Mouse (Mus musculus): ENCODE results near the gene Adcy3. TPM values are rescaled to one million over a fixed set of nuclear protein-coding genes. Genes with fewer than 3 reads are reported as not detected.

Adcy3 gene
- 0.89 and 2.8 TPM in 2 replicates for polyA plus RNA-seq (2012; ENCODE audit: insufficient read depth, low replicate concordance)

- Histone ChIP-seq H3K36me3 (replicated peaks; ENCODE audit: low read length) (no peaks in the 10 kb centered on the region), H3K4me1 (peaks cover 20% of the 10 kb centered on the region), H3K27me3 (replicated peaks) (peaks cover 68% of the 10 kb centered on the region), H3K4me3 (replicated peaks) (peak within 1 kb of the TSS; percentile 92), H3K9me3 (peaks cover 29% of the 10 kb centered on the region)
- TF ChIP-seq GATA1 (IDR thresholded peaks at IDR 0.05; ENCODE audit: borderline replicate concordance, low read length): no peak
- no peak for TF ChIP-seq FLI1 (IDR thresholded peaks at IDR 0.05; ENCODE audit: low read length)
These were observed at the start of gene Adcy3 for GRCm38 (mm10) chr12:4132941-4133846. TSS of gene Adcy3 (plus strand) at chr12:4133103.

GRCm38 (mm10) chr12:4083441-4083840 is 49.5 kb upstream of the Adcy3 start:
- H3K36me3 ChIP-seq (replicated peaks; ENCODE audit: low read length): peaks cover 33% of the 10 kb centered on the region
- H3K9me3 ChIP-seq: no peaks in the 10 kb centered on the region
- peaks cover 30% of the 10 kb centered on the region for H3K4me1 ChIP-seq
- H3K27me3 ChIP-seq (replicated peaks): no peaks in the 10 kb centered on the region
- no peak for TF ChIP-seq GATA1 (IDR thresholded peaks at IDR 0.05; ENCODE audit: borderline replicate concordance, low read length)
- TF ChIP-seq FLI1 (IDR thresholded peaks at IDR 0.05; ENCODE audit: low read length): no peak
- H3K4me3 ChIP-seq (replicated peaks): no peak overlapping the region

GRCm38 (mm10) chr12:4107383-4107782 is 25.5 kb upstream of the Adcy3 start:
- Histone ChIP-seq H3K27me3 (replicated peaks) (no peaks in the 10 kb centered on the region), H3K4me3 (replicated peaks) (no peak overlapping the region), H3K9me3 (no peaks in the 10 kb centered on the region), H3K36me3 (replicated peaks; ENCODE audit: low read length) (peaks cover 78% of the 10 kb centered on the region), H3K4me1 (no peaks in the 10 kb centered on the region; the same call in 1 of the 2 replicates)
- no peak for TF ChIP-seq FLI1 (IDR thresholded peaks at IDR 0.05; ENCODE audit: low read length)
- no peak for TF ChIP-seq GATA1 (IDR thresholded peaks at IDR 0.05; ENCODE audit: borderline replicate concordance, low read length)

- no peak for TF ChIP-seq GATA1 (IDR thresholded peaks at IDR 0.05; ENCODE audit: borderline replicate concordance, low read length)
- TF ChIP-seq FLI1 (IDR thresholded peaks at IDR 0.05; ENCODE audit: low read length): no peak
- H3K9me3 ChIP-seq: peaks cover 3% of the 10 kb centered on the region; the same call in 1 of the 2 replicates
These were observed 16.8 kb upstream of the Adcy3 start for GRCm38 (mm10) chr12:4116132-4116531.

GRCm38 (mm10) chr12:4117136-4117535 is 15.8 kb upstream of the Adcy3 start:
- no peaks in the 10 kb centered on the region for H3K4me1 ChIP-seq
- TF ChIP-seq GATA1 (IDR thresholded peaks at IDR 0.05; ENCODE audit: borderline replicate concordance, low read length) (no peak), FLI1 (IDR thresholded peaks at IDR 0.05; ENCODE audit: low read length) (no peak)
- H3K9me3 ChIP-seq: peaks cover 3% of the 10 kb centered on the region; the same call in 1 of the 2 replicates
- no peak overlapping the region for H3K4me3 ChIP-seq (replicated peaks)
- peaks cover 2% of the 10 kb centered on the region for H3K27me3 ChIP-seq (replicated peaks)
- H3K36me3 ChIP-seq (replicated peaks; ENCODE audit: low read length): peaks cover 12% of the 10 kb centered on the region

More at GRCm38 (mm10) chr12:4116132-4116531, 16.8 kb upstream of the Adcy3 start:
- Histone ChIP-seq H3K4me1 (no peaks in the 10 kb centered on the region), H3K27me3 (replicated peaks) (no peaks in the 10 kb centered on the region), H3K36me3 (replicated peaks; ENCODE audit: low read length) (peaks cover 12% of the 10 kb centered on the region), H3K4me3 (replicated peaks) (no peak overlapping the region)

- Histone ChIP-seq H3K27me3 (replicated peaks) (peaks cover 2% of the 10 kb centered on the region), H3K4me3 (replicated peaks) (no peak overlapping the region), H3K9me3 (peaks cover 3% of the 10 kb centered on the region; the same call in 1 of the 2 replicates), H3K4me1 (no peaks in the 10 kb centered on the region), H3K36me3 (replicated peaks; ENCODE audit: low read length) (peaks cover 8% of the 10 kb centered on the region)
- no peak for TF ChIP-seq GATA1 (IDR thresholded peaks at IDR 0.05; ENCODE audit: borderline replicate concordance, low read length)
- no peak for TF ChIP-seq FLI1 (IDR thresholded peaks at IDR 0.05; ENCODE audit: low read length)
These were observed 15.3 kb upstream of the Adcy3 start for GRCm38 (mm10) chr12:4117579-4117978.

- peaks cover 3% of the 10 kb centered on the region; the same call in 1 of the 2 replicates for H3K4me1 ChIP-seq
- peaks cover 35% of the 10 kb centered on the region for H3K27me3 ChIP-seq (replicated peaks)
- peaks cover 12% of the 10 kb centered on the region for H3K9me3 ChIP-seq
- no peak for TF ChIP-seq GATA1 (IDR thresholded peaks at IDR 0.05; ENCODE audit: borderline replicate concordance, low read length)
- no peak for TF ChIP-seq FLI1 (IDR thresholded peaks at IDR 0.05; ENCODE audit: low read length)
- H3K4me3 ChIP-seq (replicated peaks): no peak overlapping the region
- H3K36me3 ChIP-seq (replicated peaks; ENCODE audit: low read length): no peaks in the 10 kb centered on the region
These were observed 5.6 kb upstream of the Adcy3 start for GRCm38 (mm10) chr12:4127346-4127745.

- H3K9me3 ChIP-seq: peaks cover 29% of the 10 kb centered on the region
- peak overlapping the region; percentile 92 for H3K4me3 ChIP-seq (replicated peaks)
- peaks cover 62% of the 10 kb centered on the region for H3K27me3 ChIP-seq (replicated peaks)
- H3K4me1 ChIP-seq: peaks cover 20% of the 10 kb centered on the region
- H3K36me3 ChIP-seq (replicated peaks; ENCODE audit: low read length): no peaks in the 10 kb centered on the region
- TF ChIP-seq GATA1 (IDR thresholded peaks at IDR 0.05; ENCODE audit: borderline replicate concordance, low read length): no peak
- no peak for TF ChIP-seq FLI1 (IDR thresholded peaks at IDR 0.05; ENCODE audit: low read length)
These were observed 927 bp downstream of the Adcy3 start for GRCm38 (mm10) chr12:4133847-4134212.

GRCm38 (mm10) chr12:4143179-4143578 is 10.3 kb downstream of the Adcy3 start:
- no peaks in the 10 kb centered on the region for H3K36me3 ChIP-seq (replicated peaks; ENCODE audit: low read length)
- no peaks in the 10 kb centered on the region for H3K4me1 ChIP-seq
- peaks cover 5% of the 10 kb centered on the region for H3K27me3 ChIP-seq (replicated peaks)
- H3K4me3 ChIP-seq (replicated peaks): no peak overlapping the region
- TF ChIP-seq GATA1 (IDR thresholded peaks at IDR 0.05; ENCODE audit: borderline replicate concordance, low read length) (no peak), FLI1 (IDR thresholded peaks at IDR 0.05; ENCODE audit: low read length) (no peak)
- H3K9me3 ChIP-seq: no peaks in the 10 kb centered on the region

GRCm38 (mm10) chr12:4150936-4151335 is 18.0 kb downstream of the Adcy3 start:
- TF ChIP-seq FLI1 (IDR thresholded peaks at IDR 0.05; ENCODE audit: low read length) (no peak), GATA1 (IDR thresholded peaks at IDR 0.05; ENCODE audit: borderline replicate concordance, low read length) (no peak)
- Histone ChIP-seq H3K27me3 (replicated peaks) (no peaks in the 10 kb centered on the region), H3K4me3 (replicated peaks) (no peak overlapping the region), H3K4me1 (no peaks in the 10 kb centered on the region), H3K9me3 (no peaks in the 10 kb centered on the region), H3K36me3 (replicated peaks; ENCODE audit: low read length) (no peaks in the 10 kb centered on the region)

Measured in megakaryocyte, embryonic 14.5 days (primary cell).